Mouse (Mus musculus): ENCODE data around the gene Cracr2b.

DNA sequence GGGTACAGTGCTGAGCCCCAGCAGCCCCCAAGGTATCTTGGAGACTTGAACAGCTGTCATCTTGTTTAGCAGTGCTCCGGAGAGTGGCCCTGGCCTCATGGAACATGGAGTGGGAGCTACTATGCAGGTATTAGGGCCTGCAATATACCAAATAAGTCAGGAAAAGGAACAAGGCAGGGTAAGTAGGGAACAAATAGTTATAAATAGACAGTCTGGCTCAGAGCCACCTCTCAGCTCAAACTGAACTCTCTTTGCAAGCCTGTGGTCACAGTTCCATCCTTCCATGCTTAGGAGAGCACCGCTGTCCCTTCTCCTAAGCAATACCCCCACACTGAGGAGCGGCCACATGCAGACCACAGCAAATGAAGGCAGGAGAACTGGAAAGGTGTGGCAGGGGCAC, 36.7 kb downstream of the Cracr2b start:
- no peak for TF ChIP-seq POLR2A (IDR thresholded peaks at IDR 0.05; ENCODE audit: borderline replicate concordance, control insufficient read depth, low read depth, low read length)
- TF ChIP-seq CTCF (IDR thresholded peaks at IDR 0.05; ENCODE audit: control insufficient read depth, insufficient read depth, low read length) = no peak
